Mouse (Mus musculus) bone marrow macrophage, adult 2 months (primary cell): ENCODE results near the gene Abracl.

ENCODE experiments used
- CTCF ChIP-seq: IDR thresholded peaks from 2 replicates; pipeline ENCODE4 v1.5.1; 2012; ENCODE audit warnings: low read depth, mild to moderate bottlenecking, low read length, moderate library complexity
- POLR2A ChIP-seq: IDR thresholded peaks from 2 replicates; pipeline ENCODE4 v1.6.1; 2012; ENCODE audit warnings: mild to moderate bottlenecking, low read depth, low read length, borderline replicate concordance

DNA sequence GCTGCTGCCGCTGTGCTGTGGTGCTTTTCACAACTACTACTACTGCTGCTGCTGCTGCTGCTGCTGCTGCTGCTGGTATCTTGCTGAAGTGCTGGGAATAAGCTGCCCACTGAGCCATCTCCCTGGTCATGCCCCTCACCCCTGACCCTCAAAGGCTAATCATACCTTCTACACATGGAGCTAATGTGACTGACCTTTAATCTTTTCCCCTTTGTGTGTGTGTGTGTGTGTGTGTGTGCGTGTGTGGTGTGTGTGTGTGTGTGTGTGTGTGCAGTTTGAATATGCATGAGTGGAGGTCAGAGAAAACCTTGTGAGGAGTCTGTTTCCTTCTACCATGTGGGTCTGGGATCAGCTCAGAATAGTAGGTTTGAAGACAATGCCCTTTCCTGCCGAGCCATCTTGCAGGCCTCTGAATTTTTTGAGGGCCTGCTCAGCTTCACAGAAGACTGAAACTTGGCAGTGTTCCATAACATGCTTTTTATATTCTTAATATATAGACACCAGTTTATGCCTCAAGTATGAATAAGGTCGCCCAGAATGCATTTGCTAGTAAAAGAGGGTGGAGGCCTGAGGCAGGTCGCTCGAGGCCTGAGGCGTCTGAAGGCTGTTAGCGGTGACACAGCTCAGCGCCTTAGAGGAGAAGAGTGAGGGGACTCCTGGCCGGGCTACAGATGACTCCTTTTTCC lies 44.8 kb upstream of the Abracl start:
- TF ChIP-seq CTCF (no peak), POLR2A (no peak)
